Mouse (Mus musculus) limb, embryonic 15.5 days (tissue): ENCODE results near the gene 2610528J11Rik. TPM values are rescaled to one million over a fixed set of nuclear protein-coding genes. Genes with fewer than 3 reads are reported as not detected.
"Not testable (repeated sequence)": the region's sequence is repeated elsewhere in the genome, so short reads cannot be mapped to it uniquely, and the experiment has no call there.

Experiments used
- ATAC-seq: fragments of 200-750 bp; cut with Nextera tagmentation; 2 replicates; pipeline ENCODE4 v1.8.0; 2017; ENCODE audit warnings: low read depth, moderate TSS enrichment; ENCODE audit not compliant: insufficient number of reproducible peaks, low FRiP score, low TSS enrichment
- H3K27ac ChIP-seq: fragments of 300-500 bp; sonication (generic); 2 replicates; pipeline ENCODE4 v1.5.1; 2015; ENCODE audit warnings: moderate library complexity, mild to moderate bottlenecking, inconsistent platforms
- H3K27me3 ChIP-seq: fragments of 300-500 bp; sonication (generic); 2 replicates; pipeline ENCODE4 v1.6.1; 2015; ENCODE audit warnings: inconsistent platforms
- H3K36me3 ChIP-seq: fragments of 300-500 bp; sonication (generic); 2 replicates; pipeline ENCODE4 v1.6.1; 2015; ENCODE audit warnings: inconsistent platforms
- H3K4me1 ChIP-seq: fragments of 300-500 bp; sonication (generic); 2 replicates; pipeline ENCODE4 v1.6.1; 2015; ENCODE audit warnings: inconsistent platforms
- H3K4me2 ChIP-seq: fragments of 300-500 bp; sonication (generic); 2 replicates; pipeline ENCODE4 v1.6.1; 2015; ENCODE audit warnings: mild to moderate bottlenecking, inconsistent platforms
- H3K4me3 ChIP-seq: fragments of 300-500 bp; sonication (generic); 2 replicates; pipeline ENCODE4 v1.5.1; 2015; ENCODE audit warnings: mild to moderate bottlenecking, inconsistent platforms
- H3K9ac ChIP-seq: fragments of 300-500 bp; sonication (generic); 2 replicates; pipeline ENCODE4 v1.6.1; 2015; ENCODE audit warnings: inconsistent platforms
- H3K9me3 ChIP-seq: fragments of 300-500 bp; sonication (generic); 2 replicates; pipeline ENCODE4 v1.6.1; 2016; ENCODE audit warnings: inconsistent platforms
- WGBS: fragments of 180-500 bp; shearing (Covaris S2); methylation state at CpG from one replicate; pipeline ENCODE4 v1.1.7; 2015; 5-methylcytosine and 5-hydroxymethylcytosine counted together
- polyA plus RNA-seq: library from polyadenylated mRNA; unstranded; fragments of >200 nt; fragmentation: Nextera tagmentation; extraction: Ambion mirVana; gene quantifications from 2 replicates; pipeline ENCODE4 v1.2.1, GENCODE M21; 2015

2610528J11Rik gene
- polyA plus RNA-seq, 1 experiment from 2014 or later: 14.2 TPM

GRCm38 (mm10) chr4:118543158-118543530, 16.3 kb downstream of the 2610528J11Rik start:
- H3K4me2 ChIP-seq: peak overlapping the region; percentile 57
- H3K4me3 ChIP-seq: peak overlapping the region; percentile 34
- H3K27me3 ChIP-seq: peaks cover 4% of the 10 kb centered on the region; the same call in 1 of the 2 replicates
- peak overlapping the region; percentile 78 for H3K27ac ChIP-seq
- peaks cover 19% of the 10 kb centered on the region for H3K4me1 ChIP-seq
- no peak overlapping the region for H3K9ac ChIP-seq
- WGBS: 6% methylated on average over 13 of the region's 13 CpGs
- ATAC-seq: peak; percentile 37
- H3K9me3 ChIP-seq: no peaks in the 10 kb centered on the region
- no peaks in the 10 kb centered on the region for H3K36me3 ChIP-seq

- WGBS: 5% methylated on average over 24 of the region's 24 CpGs
- Histone ChIP-seq H3K4me2 (peak within 1 kb of the TSS; percentile 57), H3K4me1 (peaks cover 19% of the 10 kb centered on the region), H3K27ac (peak within 1 kb of the TSS; percentile 78), H3K9me3 (no peaks in the 10 kb centered on the region), H3K9ac (no peak within 1 kb of the TSS), H3K36me3 (no peaks in the 10 kb centered on the region), H3K27me3 (peaks cover 4% of the 10 kb centered on the region; the same call in 1 of the 2 replicates), H3K4me3 (peak within 1 kb of the TSS; percentile 34)
- ATAC-seq: peak; percentile 56; the same call in 1 of the 2 replicates
Observed at GRCm38 (mm10) chr4:118543592-118544260, 16.9 kb downstream of the 2610528J11Rik start, which contains the start of gene Tmem125. Gene Tmem125 (minus strand): TSS chr4:118544044.

- Histone ChIP-seq H3K4me2 (peak overlapping the region; percentile 57; the same call in 1 of the 2 replicates), H3K4me3 (no peak overlapping the region), H3K36me3 (no peaks in the 10 kb centered on the region)
Observed at GRCm38 (mm10) chr4:118544441-118545127, 17.8 kb downstream of the 2610528J11Rik start.

DNA sequence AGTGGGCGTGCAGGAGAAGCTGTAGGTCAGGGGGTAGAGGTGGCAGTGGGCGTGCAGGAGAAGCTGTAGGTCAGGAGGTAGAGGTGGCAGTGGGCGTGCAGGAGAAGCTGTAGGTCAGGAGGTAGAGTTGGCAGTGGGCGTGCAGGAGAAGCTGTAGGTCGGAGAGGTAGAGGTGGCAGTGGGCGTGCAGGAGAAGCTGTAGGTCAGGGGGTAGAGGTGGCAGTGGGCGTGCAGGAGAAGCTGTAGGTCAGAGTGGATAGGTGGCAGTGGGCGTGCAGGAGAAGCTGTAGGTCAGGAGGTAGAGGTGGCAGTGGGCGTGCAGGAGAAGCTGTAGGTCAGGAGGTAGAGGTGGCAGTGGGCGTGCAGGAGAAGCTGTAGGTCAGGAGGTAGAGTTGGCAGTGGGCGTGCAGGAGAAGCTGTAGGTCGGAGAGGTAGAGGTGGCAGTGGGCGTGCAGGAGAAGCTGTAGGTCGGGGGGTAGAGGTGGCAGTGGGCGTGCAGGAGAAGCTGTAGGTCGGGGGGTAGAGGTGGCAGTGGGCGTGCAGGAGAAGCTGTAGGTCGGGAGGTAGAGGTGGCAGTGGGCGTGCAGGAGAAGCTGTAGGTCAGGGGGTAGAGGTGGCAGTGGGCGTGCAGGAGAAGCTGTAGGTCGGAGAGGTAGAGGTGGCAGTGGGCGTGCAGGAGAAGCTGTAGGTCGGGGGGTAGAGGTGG, 20.8 kb downstream of the 2610528J11Rik start:
- H3K4me2 ChIP-seq, H3K36me3 ChIP-seq, H3K9ac ChIP-seq, H3K4me3 ChIP-seq, H3K9me3 ChIP-seq, H3K27me3 ChIP-seq, H3K27ac ChIP-seq, ATAC-seq: not testable (repeated sequence)
- WGBS: 87% methylated on average over 23 of the region's 23 CpGs
- peaks cover 12% of the 10 kb centered on the region for H3K4me1 ChIP-seq

More at GRCm38 (mm10) chr4:118544441-118545127, 17.8 kb downstream of the 2610528J11Rik start:
- Histone ChIP-seq H3K27me3 (peaks cover 4% of the 10 kb centered on the region; the same call in 1 of the 2 replicates), H3K27ac (no peak overlapping the region), H3K9me3 (no peaks in the 10 kb centered on the region), H3K4me1 (peaks cover 19% of the 10 kb centered on the region), H3K9ac (no peak overlapping the region)
- no peak for ATAC-seq
- 75% methylated on average over 14 of the region's 14 CpGs for WGBS

- H3K4me2 ChIP-seq, H3K4me1 ChIP-seq, H3K36me3 ChIP-seq, H3K9ac ChIP-seq, H3K27ac ChIP-seq, H3K4me3 ChIP-seq, ATAC-seq, H3K27me3 ChIP-seq, H3K9me3 ChIP-seq: not testable (repeated sequence)
- 87% methylated on average over 10 of the region's 10 CpGs for WGBS
Observed at GRCm38 (mm10) chr4:118548130-118548480, 21.3 kb downstream of the 2610528J11Rik start.

GRCm38 (mm10) chr4:118553039-118553649, 26.3 kb downstream of the 2610528J11Rik start:
- no peaks in the 10 kb centered on the region for H3K4me1 ChIP-seq
- ATAC-seq: no peak
- no peaks in the 10 kb centered on the region for H3K36me3 ChIP-seq
- WGBS: 74% methylated on average over 3 of the region's 3 CpGs
- H3K9me3 ChIP-seq: no peaks in the 10 kb centered on the region
- no peak overlapping the region for H3K9ac ChIP-seq
- H3K4me2 ChIP-seq: no peak overlapping the region
- no peak overlapping the region for H3K4me3 ChIP-seq
- no peak overlapping the region for H3K27ac ChIP-seq
- no peaks in the 10 kb centered on the region for H3K27me3 ChIP-seq

GRCm38 (mm10) chr4:118564062-118564925, 37.5 kb downstream of the 2610528J11Rik start:
- peaks cover 19% of the 10 kb centered on the region for H3K4me1 ChIP-seq
- H3K27me3 ChIP-seq: 0 out of 2 replicates have a peak, but pooled peaks cover 4% of the 10 kb centered on the region
- H3K4me2 ChIP-seq: 0 out of 2 replicates have a peak overlapping the region, but pooled peaks have one; percentile 22
- peak; percentile 72 for ATAC-seq
- no peak overlapping the region for H3K4me3 ChIP-seq
- H3K27ac ChIP-seq: peak overlapping the region; percentile 87
- peak overlapping the region; percentile 17; the same call in 1 of the 2 replicates for H3K9ac ChIP-seq
- WGBS: 49% methylated on average over 13 of the region's 13 CpGs
- H3K36me3 ChIP-seq: no peaks in the 10 kb centered on the region
- H3K9me3 ChIP-seq: no peaks in the 10 kb centered on the region

DNA sequence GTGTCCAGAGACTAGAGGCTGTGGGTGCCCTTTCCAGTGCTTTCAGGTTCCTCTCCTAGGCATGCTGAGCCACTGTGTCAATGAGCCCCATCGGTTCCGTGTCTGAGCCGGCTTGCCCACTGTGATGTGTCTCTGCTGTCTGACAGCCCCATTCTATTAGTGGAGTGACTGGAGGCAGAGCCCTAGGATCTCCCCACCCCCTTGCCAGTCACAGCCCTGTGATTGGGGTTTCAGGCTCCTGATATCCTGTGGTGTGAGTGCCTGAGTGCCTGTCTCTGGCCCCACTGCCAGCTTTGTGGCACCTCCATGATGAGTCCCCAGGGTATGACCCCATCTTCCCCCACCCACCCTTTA, 38.1 kb downstream of the 2610528J11Rik start:
- WGBS: 59% methylated on average over 3 of the region's 3 CpGs
- Histone ChIP-seq H3K36me3 (no peaks in the 10 kb centered on the region), H3K27me3 (0 out of 2 replicates have a peak, but pooled peaks cover 4% of the 10 kb centered on the region), H3K4me3 (no peak overlapping the region), H3K27ac (peak overlapping the region; percentile 87), H3K9ac (no peak overlapping the region), H3K9me3 (no peaks in the 10 kb centered on the region), H3K4me1 (peaks cover 25% of the 10 kb centered on the region), H3K4me2 (no peak overlapping the region)
- no peak for ATAC-seq

GRCm38 (mm10) chr4:118566161-118566676, 39.4 kb downstream of the 2610528J11Rik start:
- Histone ChIP-seq H3K27me3 (0 out of 2 replicates have a peak, but pooled peaks cover 4% of the 10 kb centered on the region), H3K4me1 (peaks cover 26% of the 10 kb centered on the region), H3K27ac (no peak overlapping the region), H3K4me3 (no peak overlapping the region), H3K9me3 (no peaks in the 10 kb centered on the region), H3K36me3 (no peaks in the 10 kb centered on the region), H3K4me2 (no peak overlapping the region), H3K9ac (no peak overlapping the region)
- no peak for ATAC-seq
- WGBS: 29% methylated on average over 7 of the region's 7 CpGs

- WGBS: 65% methylated on average over 10 of the region's 10 CpGs
- H3K27me3 ChIP-seq: 0 out of 2 replicates have a peak, but pooled peaks cover 6% of the 10 kb centered on the region
- no peak overlapping the region for H3K9ac ChIP-seq
- no peak overlapping the region for H3K4me3 ChIP-seq
- no peaks in the 10 kb centered on the region for H3K36me3 ChIP-seq
- H3K4me2 ChIP-seq: no peak overlapping the region
- peaks cover 25% of the 10 kb centered on the region for H3K4me1 ChIP-seq
- ATAC-seq: no peak
- no peaks in the 10 kb centered on the region for H3K9me3 ChIP-seq
- no peak overlapping the region for H3K27ac ChIP-seq
Observed at GRCm38 (mm10) chr4:118568709-118569108, 41.9 kb downstream of the 2610528J11Rik start.
